Mouse (Mus musculus) myocyte (in vitro differentiated cells): Measurements from ENCODE around the gene Mrrf.

ENCODE experiments used
- CEBPB ChIP-seq: IDR thresholded peaks from 2 replicates; pipeline ENCODE4 v1.6.1; 2011; ENCODE audit warnings: mild to moderate bottlenecking, moderate library complexity; ENCODE audit not compliant: poor library complexity, insufficient read depth, severe bottlenecking
- E2F4 ChIP-seq: IDR thresholded peaks from one replicate; pipeline ENCODE4 v1.6.1; 2011; ENCODE audit warnings: mild to moderate bottlenecking, control low read depth, moderate library complexity; ENCODE audit not compliant: insufficient read depth
- POLR2A ChIP-seq: IDR thresholded peaks from one replicate; pipeline ENCODE4 v1.6.1; 2011; ENCODE audit warnings: low read depth, mild to moderate bottlenecking, control low read depth, moderate library complexity; ENCODE audit not compliant: insufficient read length

GRCm38 (mm10) chr2:36220891-36221290 is 84.7 kb downstream of the Mrrf start:
- TF ChIP-seq POLR2A: no peak
- TF ChIP-seq CEBPB: no peak
- TF ChIP-seq E2F4: no peak
